Mouse (Mus musculus): ENCODE data around the gene Ngly1. TPM values are rescaled to one million over a fixed set of nuclear protein-coding genes. Genes with fewer than 3 reads are reported as not detected.

Gene Ngly1
- polyA plus RNA-seq, 1 experiment from 2014 or later: 46.1 TPM

DNA sequence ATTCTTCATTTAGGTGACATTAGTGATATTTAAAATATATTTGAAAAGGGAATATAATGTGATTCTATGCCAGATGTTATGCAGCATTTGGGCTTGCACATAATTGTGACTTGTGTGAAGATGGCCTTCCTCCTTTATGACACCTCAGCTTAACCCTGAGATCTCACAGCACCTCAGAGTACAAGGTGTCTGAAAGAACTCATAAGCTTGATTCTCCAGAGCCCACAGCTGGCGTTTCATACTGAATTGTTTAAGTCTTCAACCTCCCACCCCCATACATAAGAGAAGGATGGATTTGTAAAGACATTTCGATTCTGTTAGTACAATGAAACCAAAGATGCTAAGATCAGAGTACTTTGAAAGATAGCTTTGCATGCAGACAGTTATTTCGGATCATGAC, 1.0 kb downstream of the Ngly1 start:
- no peak overlapping the region for H3K27ac ChIP-seq

GRCm38 (mm10) chr14:16255745-16256144, 6.7 kb downstream of the Ngly1 start:
- no peaks in the 10 kb centered on the region for H3K27me3 ChIP-seq (ENCODE audit: insufficient read depth, low read length)
- no peak overlapping the region for H3K27ac ChIP-seq
- no peak for DNase-seq (ENCODE audit: low spot score)
- 90% methylated on average over 3 of the region's 3 CpGs for WGBS
- no peaks in the 10 kb centered on the region for H3K4me1 ChIP-seq (replicated peaks; ENCODE audit: insufficient read depth, low read length)
- peaks cover 10% of the 10 kb centered on the region; the same call in 1 of the 2 replicates for H3K36me3 ChIP-seq (ENCODE audit: insufficient read depth, low read length)
- no peak for TF ChIP-seq CTCF (IDR thresholded peaks at IDR 0.05; ENCODE audit: low read depth)
- no peak for ATAC-seq (replicated peaks; ENCODE audit: low FRiP score, low read depth)
- no peak overlapping the region for H3K4me3 ChIP-seq (replicated peaks; ENCODE audit: low read depth, low read length)
- no peak overlapping the region for H3K9ac ChIP-seq (ENCODE audit: low read depth, low read length)
- H3K9me3 ChIP-seq (replicated peaks; ENCODE audit: low read length): no peaks in the 10 kb centered on the region
- H3K4me2 ChIP-seq (ENCODE audit: low read length): no peak overlapping the region

More for the DNA sequence above, 1.0 kb downstream of the Ngly1 start:
- Histone ChIP-seq H3K4me2 (ENCODE audit: low read length) (peak overlapping the region; percentile 82), H3K4me1 (replicated peaks; ENCODE audit: insufficient read depth, low read length) (no peaks in the 10 kb centered on the region), H3K27me3 (ENCODE audit: insufficient read depth, low read length) (no peaks in the 10 kb centered on the region), H3K9me3 (replicated peaks; ENCODE audit: low read length) (no peaks in the 10 kb centered on the region), H3K36me3 (ENCODE audit: insufficient read depth, low read length) (peaks cover 1% of the 10 kb centered on the region; the same call in 1 of the 2 replicates), H3K4me3 (replicated peaks; ENCODE audit: low read depth, low read length) (peak overlapping the region; percentile 77), H3K9ac (ENCODE audit: low read depth, low read length) (peak overlapping the region; percentile 97)
- no peak for TF ChIP-seq CTCF (IDR thresholded peaks at IDR 0.05; ENCODE audit: low read depth)
- no peak for ATAC-seq (replicated peaks; ENCODE audit: low FRiP score, low read depth)
- no peak for DNase-seq (ENCODE audit: low spot score)
- 64% methylated on average over 3 of the region's 3 CpGs for WGBS

DNA sequence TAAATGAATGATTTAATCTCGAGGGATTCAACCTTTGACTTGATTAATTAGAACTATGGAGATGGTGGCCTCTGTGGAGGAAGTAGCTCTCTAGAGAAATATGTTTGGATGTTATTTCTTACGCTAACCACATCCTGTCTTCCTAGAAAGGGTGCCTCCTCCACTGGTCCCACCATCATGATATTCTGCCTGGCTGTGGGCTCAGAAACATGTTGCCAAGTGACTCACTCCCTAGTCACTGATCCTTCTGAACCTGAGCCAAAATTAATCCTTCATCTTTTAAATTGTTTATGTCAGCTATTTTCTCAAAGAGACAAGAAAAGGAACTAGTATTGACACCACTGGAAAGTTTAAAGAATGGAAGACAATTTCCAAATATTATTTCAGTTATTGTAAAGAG, 7.1 kb downstream of the Ngly1 start:
- Histone ChIP-seq H3K9ac (ENCODE audit: low read depth, low read length) (no peak overlapping the region), H3K4me2 (ENCODE audit: low read length) (no peak overlapping the region), H3K27ac (no peak overlapping the region), H3K36me3 (ENCODE audit: insufficient read depth, low read length) (peaks cover 10% of the 10 kb centered on the region; the same call in 1 of the 2 replicates), H3K4me3 (replicated peaks; ENCODE audit: low read depth, low read length) (no peak overlapping the region), H3K4me1 (replicated peaks; ENCODE audit: insufficient read depth, low read length) (no peaks in the 10 kb centered on the region), H3K9me3 (replicated peaks; ENCODE audit: low read length) (no peaks in the 10 kb centered on the region), H3K27me3 (ENCODE audit: insufficient read depth, low read length) (no peaks in the 10 kb centered on the region)
- whole genome bisulfite sequencing: 58% methylated on average over 2 of the region's 2 CpGs
- TF ChIP-seq CTCF (IDR thresholded peaks at IDR 0.05; ENCODE audit: low read depth): no peak
- ATAC-seq (replicated peaks; ENCODE audit: low FRiP score, low read depth): no peak
- DNase-seq (ENCODE audit: low spot score): peak; percentile 52

- H3K9me3 ChIP-seq (replicated peaks; ENCODE audit: low read length): no peaks in the 10 kb centered on the region
- H3K36me3 ChIP-seq (ENCODE audit: insufficient read depth, low read length): peaks cover 10% of the 10 kb centered on the region
- H3K4me3 ChIP-seq (replicated peaks; ENCODE audit: low read depth, low read length): no peak overlapping the region
- WGBS: 80% methylated on average over 6 of the region's 6 CpGs
- H3K4me1 ChIP-seq (replicated peaks; ENCODE audit: insufficient read depth, low read length): no peaks in the 10 kb centered on the region
- no peak overlapping the region for H3K4me2 ChIP-seq (ENCODE audit: low read length)
- no peaks in the 10 kb centered on the region for H3K27me3 ChIP-seq (ENCODE audit: insufficient read depth, low read length)
- no peak for ATAC-seq (replicated peaks; ENCODE audit: low FRiP score, low read depth)
- no peak for TF ChIP-seq CTCF (IDR thresholded peaks at IDR 0.05; ENCODE audit: low read depth)
- DNase-seq (ENCODE audit: low spot score): no peak
- no peak overlapping the region for H3K9ac ChIP-seq (ENCODE audit: low read depth, low read length)
- no peak overlapping the region for H3K27ac ChIP-seq
Observed at GRCm38 (mm10) chr14:16260541-16260940, 11.5 kb downstream of the Ngly1 start.

GRCm38 (mm10) chr14:16261869-16262268, 12.8 kb downstream of the Ngly1 start:
- no peaks in the 10 kb centered on the region for H3K4me1 ChIP-seq (replicated peaks; ENCODE audit: insufficient read depth, low read length)
- peaks cover 8% of the 10 kb centered on the region; the same call in 1 of the 2 replicates for H3K36me3 ChIP-seq (ENCODE audit: insufficient read depth, low read length)
- no peaks in the 10 kb centered on the region for H3K27me3 ChIP-seq (ENCODE audit: insufficient read depth, low read length)
- no peak overlapping the region for H3K4me2 ChIP-seq (ENCODE audit: low read length)
- 80% methylated on average over 3 of the region's 3 CpGs for WGBS
- DNase-seq (ENCODE audit: low spot score): no peak
- TF ChIP-seq CTCF (IDR thresholded peaks at IDR 0.05; ENCODE audit: low read depth): no peak
- H3K4me3 ChIP-seq (replicated peaks; ENCODE audit: low read depth, low read length): no peak overlapping the region
- H3K9ac ChIP-seq (ENCODE audit: low read depth, low read length): no peak overlapping the region
- H3K27ac ChIP-seq: no peak overlapping the region
- H3K9me3 ChIP-seq (replicated peaks; ENCODE audit: low read length): no peaks in the 10 kb centered on the region
- ATAC-seq (replicated peaks; ENCODE audit: low FRiP score, low read depth): no peak

- H3K9ac ChIP-seq (ENCODE audit: low read depth, low read length): no peak overlapping the region
- peaks cover 7% of the 10 kb centered on the region; the same call in 1 of the 2 replicates for H3K36me3 ChIP-seq (ENCODE audit: insufficient read depth, low read length)
- DNase-seq (ENCODE audit: low spot score) (no peak), ATAC-seq (replicated peaks; ENCODE audit: low FRiP score, low read depth) (no peak)
- WGBS: 69% methylated on average over 5 of the region's 5 CpGs
- no peak overlapping the region for H3K4me2 ChIP-seq (ENCODE audit: low read length)
- H3K4me1 ChIP-seq (replicated peaks; ENCODE audit: insufficient read depth, low read length): no peaks in the 10 kb centered on the region
- TF ChIP-seq CTCF (IDR thresholded peaks at IDR 0.05; ENCODE audit: low read depth): no peak
- no peak overlapping the region for H3K4me3 ChIP-seq (replicated peaks; ENCODE audit: low read depth, low read length)
- H3K27ac ChIP-seq: no peak overlapping the region
- no peaks in the 10 kb centered on the region for H3K27me3 ChIP-seq (ENCODE audit: insufficient read depth, low read length)
- H3K9me3 ChIP-seq (replicated peaks; ENCODE audit: low read length): no peaks in the 10 kb centered on the region
Observed at GRCm38 (mm10) chr14:16267028-16267427, 17.9 kb downstream of the Ngly1 start.

- no peaks in the 10 kb centered on the region for H3K9me3 ChIP-seq (replicated peaks; ENCODE audit: low read length)
Observed at GRCm38 (mm10) chr14:16269776-16270175, 20.7 kb downstream of the Ngly1 start.

More at GRCm38 (mm10) chr14:16269776-16270175, 20.7 kb downstream of the Ngly1 start:
- no peaks in the 10 kb centered on the region for H3K4me1 ChIP-seq (replicated peaks; ENCODE audit: insufficient read depth, low read length)
- DNase-seq (ENCODE audit: low spot score) (no peak), ATAC-seq (replicated peaks; ENCODE audit: low FRiP score, low read depth) (no peak)
- no peak overlapping the region for H3K4me3 ChIP-seq (replicated peaks; ENCODE audit: low read depth, low read length)
- no peak overlapping the region for H3K9ac ChIP-seq (ENCODE audit: low read depth, low read length)
- 90% methylated on average over 2 of the region's 2 CpGs for WGBS
- no peak overlapping the region for H3K27ac ChIP-seq
- no peak for TF ChIP-seq CTCF (IDR thresholded peaks at IDR 0.05; ENCODE audit: low read depth)
- no peaks in the 10 kb centered on the region for H3K27me3 ChIP-seq (ENCODE audit: insufficient read depth, low read length)
- peaks cover 7% of the 10 kb centered on the region; the same call in 1 of the 2 replicates for H3K36me3 ChIP-seq (ENCODE audit: insufficient read depth, low read length)
- no peak overlapping the region for H3K4me2 ChIP-seq (ENCODE audit: low read length)
